Mouse (Mus musculus) embryonic facial prominence, embryonic 11.5 days (tissue): Measurements from ENCODE around the gene Trp53tg5. TPM values are rescaled to one million over a fixed set of nuclear protein-coding genes. Genes with fewer than 3 reads are reported as not detected.
A peak's percentile ranks its signal among the peaks of the same experiment; 100 is the strongest.

Experiments
- ATAC-seq: fragments of 200-750 bp; cut with Nextera tagmentation; replicated peaks from 2 replicates; pipeline ENCODE4 v1.8.0; 2017; ENCODE audit warnings: low read depth; ENCODE audit not compliant: insufficient number of reproducible peaks, low FRiP score, low TSS enrichment
- DNase-seq: peaks from one replicate; pipeline ENCODE4 v3.0.0-alpha.2; 2015; ENCODE audit warnings: low spot score
- H3K27ac ChIP-seq: fragments of 300-500 bp; sonication (generic); replicated peaks from 2 replicates; pipeline ENCODE4 v1.5.1; 2014; ENCODE audit warnings: mild to moderate bottlenecking, low read depth, low read length, control low read depth
- H3K27me3 ChIP-seq: fragments of 300-500 bp; sonication (generic); 2 replicates; pipeline ENCODE4 v1.6.1; 2014; ENCODE audit warnings: mild to moderate bottlenecking, low read length, moderate library complexity, mixed read lengths; ENCODE audit not compliant: control insufficient read depth, insufficient read depth
- H3K36me3 ChIP-seq: fragments of 300-500 bp; sonication (generic); replicated peaks from 2 replicates; pipeline ENCODE4 v1.6.1; 2014; ENCODE audit warnings: low read depth, mild to moderate bottlenecking, low read length, moderate library complexity, mixed read lengths; ENCODE audit not compliant: control insufficient read depth, insufficient read depth
- H3K4me1 ChIP-seq: fragments of 300-500 bp; sonication (generic); 2 replicates; pipeline ENCODE4 v1.6.1; 2014; ENCODE audit warnings: low read length, mixed read lengths; ENCODE audit not compliant: control insufficient read depth, insufficient read depth
- H3K4me2 ChIP-seq: fragments of 300-500 bp; sonication (generic); 2 replicates; pipeline ENCODE4 v1.6.1; 2014; ENCODE audit warnings: low read depth, mild to moderate bottlenecking, control low read depth, low read length, moderate library complexity
- H3K4me3 ChIP-seq: fragments of 300-500 bp; sonication (generic); 2 replicates; pipeline ENCODE4 v1.5.1; 2014; ENCODE audit warnings: low read depth, low read length, control low read depth
- H3K9ac ChIP-seq: fragments of 300-500 bp; sonication (generic); replicated peaks from 2 replicates; pipeline ENCODE4 v1.6.1; 2014; ENCODE audit warnings: mild to moderate bottlenecking, control low read depth, low read length
- H3K9me3 ChIP-seq: fragments of 300-500 bp; sonication (generic); replicated peaks from 2 replicates; pipeline ENCODE4 v1.6.1; 2016; ENCODE audit warnings: mild to moderate bottlenecking, low read length, inconsistent platforms, mixed read lengths; ENCODE audit not compliant: control insufficient read depth
- WGBS: fragments of 180-500 bp; shearing (Covaris S2); extraction: QIAGEN DNeasy Blood & Tissue Kit; methylation state at CpG from one replicate; pipeline ENCODE4 v1.1.7; 2014; 5-methylcytosine and 5-hydroxymethylcytosine counted together
- polyA plus RNA-seq: library from polyadenylated mRNA; unstranded; fragments of >200 nt; fragmentation: Nextera tagmentation; extraction: Ambion mirVana; gene quantifications from 2 replicates; pipeline ENCODE4 v1.2.1, GENCODE M21; 2014

The Trp53tg5 gene
- polyA plus RNA-seq, 1 experiment from 2014 or later = not detected

GRCm38 (mm10) chr2:164443051-164443437 is 30.5 kb downstream of the Trp53tg5 start:
- Histone ChIP-seq H3K9me3 (no peaks in the 10 kb centered on the region), H3K4me2 (peak overlapping the region; percentile 84), H3K4me1 (no peaks in the 10 kb centered on the region; the same call in 1 of the 2 replicates), H3K27me3 (no peaks in the 10 kb centered on the region), H3K9ac (peak overlapping the region; percentile 70), H3K36me3 (no peaks in the 10 kb centered on the region), H3K27ac (no peak overlapping the region), H3K4me3 (peak overlapping the region; percentile 55)
- WGBS = under 1% methylated on average over 26 of the region's 26 CpGs
- ATAC-seq = peak; percentile 84
- DNase-seq = peak; percentile 84

- H3K27ac ChIP-seq = no peak overlapping the region
- H3K4me3 ChIP-seq = peak overlapping the region; percentile 55
- H3K36me3 ChIP-seq = no peaks in the 10 kb centered on the region
- H3K27me3 ChIP-seq = no peaks in the 10 kb centered on the region
- peak; percentile 69 for ATAC-seq
- H3K9ac ChIP-seq = peak overlapping the region; percentile 70
- 4% methylated on average over 29 of the region's 29 CpGs for WGBS
- no peak for DNase-seq
- H3K4me1 ChIP-seq = no peaks in the 10 kb centered on the region; the same call in 1 of the 2 replicates
- no peaks in the 10 kb centered on the region for H3K9me3 ChIP-seq
- H3K4me2 ChIP-seq = peak overlapping the region; percentile 84
Observed at GRCm38 (mm10) chr2:164442315-164443050, 31.0 kb downstream of the Trp53tg5 start.

GRCm38 (mm10) chr2:164441731-164442130 is 31.8 kb downstream of the Trp53tg5 start:
- DNase-seq (no peak), ATAC-seq (no peak)
- Histone ChIP-seq H3K4me2 (peak overlapping the region; percentile 84), H3K9me3 (no peaks in the 10 kb centered on the region), H3K4me1 (no peaks in the 10 kb centered on the region; the same call in 1 of the 2 replicates), H3K36me3 (no peaks in the 10 kb centered on the region), H3K9ac (peak overlapping the region; percentile 70; the same call in 1 of the 2 replicates), H3K27me3 (no peaks in the 10 kb centered on the region), H3K4me3 (peak overlapping the region; percentile 55), H3K27ac (no peak overlapping the region)
- 30% methylated on average over 7 of the region's 7 CpGs for WGBS

- Histone ChIP-seq H3K4me1 (peaks cover 4% of the 10 kb centered on the region), H3K9me3 (no peaks in the 10 kb centered on the region), H3K4me3 (no peak overlapping the region), H3K36me3 (no peaks in the 10 kb centered on the region), H3K9ac (no peak overlapping the region), H3K27me3 (no peaks in the 10 kb centered on the region), H3K4me2 (0 out of 2 replicates have a peak overlapping the region, but pooled peaks have one; percentile 6), H3K27ac (no peak overlapping the region)
- no peak for DNase-seq
- WGBS = 23% methylated on average over 8 of the region's 8 CpGs
- ATAC-seq = no peak
Observed at GRCm38 (mm10) chr2:164441155-164441554, 32.4 kb downstream of the Trp53tg5 start.

- DNase-seq (no peak), ATAC-seq (no peak)
- Histone ChIP-seq H3K9me3 (no peaks in the 10 kb centered on the region), H3K4me2 (no peak overlapping the region), H3K27me3 (no peaks in the 10 kb centered on the region), H3K4me3 (no peak overlapping the region), H3K4me1 (peaks cover 6% of the 10 kb centered on the region), H3K27ac (no peak overlapping the region), H3K9ac (no peak overlapping the region), H3K36me3 (no peaks in the 10 kb centered on the region)
- 66% methylated on average over 5 of the region's 5 CpGs for WGBS
Observed at GRCm38 (mm10) chr2:164440314-164440713, 33.2 kb downstream of the Trp53tg5 start.

- Histone ChIP-seq H3K27me3 (no peaks in the 10 kb centered on the region), H3K9ac (no peak overlapping the region), H3K4me1 (peaks cover 6% of the 10 kb centered on the region), H3K36me3 (no peaks in the 10 kb centered on the region), H3K4me3 (no peak overlapping the region), H3K27ac (no peak overlapping the region), H3K4me2 (no peak overlapping the region), H3K9me3 (no peaks in the 10 kb centered on the region)
- DNase-seq = no peak
- 80% methylated on average over 3 of the region's 3 CpGs for WGBS
- ATAC-seq = no peak
Observed at GRCm38 (mm10) chr2:164439001-164439421, 34.5 kb downstream of the Trp53tg5 start.

GRCm38 (mm10) chr2:164438257-164438656 is 35.3 kb downstream of the Trp53tg5 start:
- ATAC-seq (no peak), DNase-seq (no peak)
- Histone ChIP-seq H3K9ac (no peak overlapping the region), H3K27me3 (no peaks in the 10 kb centered on the region), H3K27ac (no peak overlapping the region), H3K36me3 (no peaks in the 10 kb centered on the region), H3K4me2 (no peak overlapping the region), H3K4me3 (no peak overlapping the region), H3K4me1 (peaks cover 6% of the 10 kb centered on the region), H3K9me3 (no peaks in the 10 kb centered on the region)
- WGBS = 70% methylated on average over 8 of the region's 8 CpGs

- Histone ChIP-seq H3K36me3 (no peaks in the 10 kb centered on the region), H3K4me2 (no peak overlapping the region), H3K4me1 (peaks cover 6% of the 10 kb centered on the region), H3K9me3 (no peaks in the 10 kb centered on the region), H3K4me3 (no peak overlapping the region), H3K27ac (no peak overlapping the region), H3K9ac (no peak overlapping the region), H3K27me3 (no peaks in the 10 kb centered on the region)
- ATAC-seq = no peak
- no peak for DNase-seq
- 66% methylated on average over 6 of the region's 6 CpGs for WGBS
Observed at GRCm38 (mm10) chr2:164437710-164438109, 35.8 kb downstream of the Trp53tg5 start.
